Mouse (Mus musculus): Measurements from ENCODE around the gene Ptpn3. TPM values are rescaled to one million over a fixed set of nuclear protein-coding genes. Genes with fewer than 3 reads are reported as not detected.

Ptpn3 gene
- total RNA-seq, 2 experiments from 2014 or later = 1.9 to 8.9 TPM

GRCm38 (mm10) chr4:57142374-57143025 is 159.1 kb downstream of the Ptpn3 start:
- no peak for ATAC-seq (replicated peaks; ENCODE audit: poor library complexity, severe bottlenecking)

GRCm38 (mm10) chr4:57141908-57142361 is 159.7 kb downstream of the Ptpn3 start:
- ATAC-seq (replicated peaks; ENCODE audit: poor library complexity, severe bottlenecking) = 0 out of 2 replicates have a peak, but pooled peaks have one; percentile 14

- no peak for ATAC-seq (replicated peaks; ENCODE audit: poor library complexity, severe bottlenecking)
These were observed 160.5 kb downstream of the Ptpn3 start for GRCm38 (mm10) chr4:57140992-57141717.

Other genes with a start within 250 kb of the Ptpn3 start
- 4.5 and 12.7 TPM in 2 replicates for gene Epb41l4b, start 158.4 kb downstream of the Ptpn3 start, total RNA-seq (2014; fragmentation: Nextera tagmentation)
- gene Epb41l4b, start 158.4 kb downstream of the Ptpn3 start, total RNA-seq (2017) = 1.8 and 2.5 TPM in 2 replicates
- not detected in 2 replicates for gene Palm2, start 132.4 kb upstream of the Ptpn3 start, total RNA-seq (2014; fragmentation: Nextera tagmentation)
- gene Palm2, start 132.4 kb upstream of the Ptpn3 start, total RNA-seq (2017) = not detected in 2 replicates

Measured in granulocyte monocyte progenitor cell, adult 5-6 weeks (primary cell).